Mouse (Mus musculus): ENCODE measurements around the gene Fto.

Fto gene

DNA sequence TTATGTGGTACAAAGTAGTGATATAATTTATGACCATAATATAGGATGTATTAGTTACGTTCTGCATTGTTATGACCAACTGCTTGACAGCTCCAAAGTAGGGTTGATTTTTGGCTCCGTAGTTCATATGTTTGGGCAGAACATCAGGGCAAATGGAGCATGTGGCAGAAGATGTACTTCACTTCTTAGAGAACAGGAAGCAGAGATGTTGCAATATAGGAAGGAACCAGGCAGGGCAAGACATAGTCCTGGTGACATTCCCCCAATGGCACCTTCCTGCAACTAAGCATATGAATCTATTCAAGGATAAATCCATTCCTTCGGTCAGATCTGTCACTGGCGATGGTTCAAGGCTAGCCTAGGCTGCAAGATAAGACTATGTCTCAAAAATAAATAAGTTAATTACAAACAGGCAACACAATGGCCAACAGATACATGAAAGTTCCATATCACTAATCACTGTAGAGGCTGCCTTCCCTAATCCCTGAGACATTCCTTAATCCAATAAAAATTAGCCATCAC, 44.2 kb downstream of the Fto start:
- no peak for DNase-seq (ENCODE audit: low read depth, low spot score)

DNA sequence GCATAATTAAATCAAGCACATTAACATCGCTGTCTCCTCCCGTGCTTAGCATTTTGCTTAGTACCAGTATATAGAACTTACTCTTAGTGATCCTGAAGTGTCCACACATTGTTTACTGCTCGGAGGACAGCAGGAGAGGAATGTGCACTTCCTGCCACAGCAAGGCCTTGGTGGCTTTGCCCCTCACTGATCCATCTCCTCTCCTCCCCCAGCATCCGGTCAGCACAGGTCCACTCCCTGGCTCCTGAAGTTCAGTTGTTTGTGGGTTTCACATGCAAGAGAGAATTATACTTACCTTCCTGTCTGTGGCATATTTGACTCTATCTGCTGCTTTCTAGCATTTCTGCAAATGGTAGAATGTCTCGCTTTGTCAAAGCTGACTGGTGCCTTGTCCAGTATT, 44.7 kb downstream of the Fto start:
- no peak for DNase-seq (ENCODE audit: low read depth, low spot score)

DNA sequence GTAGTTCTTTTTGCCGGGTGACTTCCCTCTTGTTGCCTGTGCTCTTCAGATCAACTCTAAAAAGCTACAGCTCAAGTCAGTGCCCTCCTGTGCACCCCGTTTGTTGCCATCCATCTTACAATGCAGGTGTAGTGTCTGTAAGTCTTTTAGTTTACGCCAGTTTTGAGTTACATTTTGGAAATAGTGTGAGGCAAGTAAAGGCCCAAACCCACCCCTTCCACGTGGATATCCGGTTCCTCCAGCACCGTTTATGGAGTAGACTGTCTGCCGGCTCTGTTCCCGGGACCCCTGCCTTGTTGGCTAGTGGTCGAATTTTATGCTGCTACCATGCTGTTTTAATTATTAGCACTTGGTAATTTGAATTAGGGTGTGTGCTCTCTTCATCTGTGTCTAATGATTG, 46.2 kb downstream of the Fto start:
- DNase-seq (ENCODE audit: low read depth, low spot score): no peak

- no peak for DNase-seq (ENCODE audit: low read depth, low spot score)
These were observed 47.5 kb downstream of the Fto start for GRCm38 (mm10) chr8:91360644-91361357.

- no peak for DNase-seq (ENCODE audit: low read depth, low spot score)
These were observed 50.0 kb downstream of the Fto start for GRCm38 (mm10) chr8:91363272-91363860.

- DNase-seq (ENCODE audit: low read depth, low spot score): no peak
These were observed 50.9 kb downstream of the Fto start for GRCm38 (mm10) chr8:91364216-91364615.

DNA sequence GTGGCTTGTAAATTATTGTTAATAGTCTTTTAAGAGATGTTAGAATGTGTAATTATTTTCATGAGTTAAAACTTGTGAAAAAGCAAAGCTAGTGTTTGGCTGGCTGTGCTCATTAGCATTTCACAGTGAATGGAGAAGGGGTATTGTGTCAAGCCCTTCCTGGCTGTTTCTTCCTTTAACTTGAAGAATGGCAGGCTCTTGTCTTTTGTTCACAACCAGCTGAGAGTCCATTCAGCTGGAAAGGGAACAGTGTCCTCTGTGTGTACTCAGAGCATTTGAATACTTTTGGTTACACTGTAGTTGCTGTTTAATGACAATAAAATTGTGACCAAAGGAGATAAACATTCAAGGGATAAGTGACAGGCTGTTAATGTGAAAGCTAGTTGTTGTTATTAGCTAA, 52.5 kb downstream of the Fto start:
- peak; percentile 89 for DNase-seq (ENCODE audit: low read depth, low spot score)

- no peak for DNase-seq (ENCODE audit: low read depth, low spot score)
These were observed 57.6 kb downstream of the Fto start for GRCm38 (mm10) chr8:91370899-91371298.

DNA sequence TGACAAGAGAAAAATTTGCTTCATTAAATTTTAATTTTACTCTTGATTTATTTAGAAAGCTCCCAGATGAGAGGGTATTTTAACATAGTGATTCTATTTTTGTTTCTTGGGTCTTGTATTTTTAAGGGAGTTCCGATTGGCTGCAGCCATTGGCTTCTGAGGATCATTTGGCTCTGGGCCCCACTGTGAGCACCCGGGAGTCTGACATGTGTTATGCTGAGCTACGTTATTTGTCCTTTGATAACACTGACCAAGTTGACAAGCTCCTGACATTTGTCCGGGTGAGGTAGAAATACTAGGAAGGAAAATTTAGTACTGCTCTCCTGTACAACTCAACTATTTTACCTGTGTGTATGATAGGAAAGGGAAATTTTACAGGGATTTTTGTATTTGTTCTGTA, 58.7 kb downstream of the Fto start:
- DNase-seq (ENCODE audit: low read depth, low spot score): no peak

- no peak for DNase-seq (ENCODE audit: low read depth, low spot score)
These were observed 59.7 kb downstream of the Fto start for GRCm38 (mm10) chr8:91372780-91373577.

DNA sequence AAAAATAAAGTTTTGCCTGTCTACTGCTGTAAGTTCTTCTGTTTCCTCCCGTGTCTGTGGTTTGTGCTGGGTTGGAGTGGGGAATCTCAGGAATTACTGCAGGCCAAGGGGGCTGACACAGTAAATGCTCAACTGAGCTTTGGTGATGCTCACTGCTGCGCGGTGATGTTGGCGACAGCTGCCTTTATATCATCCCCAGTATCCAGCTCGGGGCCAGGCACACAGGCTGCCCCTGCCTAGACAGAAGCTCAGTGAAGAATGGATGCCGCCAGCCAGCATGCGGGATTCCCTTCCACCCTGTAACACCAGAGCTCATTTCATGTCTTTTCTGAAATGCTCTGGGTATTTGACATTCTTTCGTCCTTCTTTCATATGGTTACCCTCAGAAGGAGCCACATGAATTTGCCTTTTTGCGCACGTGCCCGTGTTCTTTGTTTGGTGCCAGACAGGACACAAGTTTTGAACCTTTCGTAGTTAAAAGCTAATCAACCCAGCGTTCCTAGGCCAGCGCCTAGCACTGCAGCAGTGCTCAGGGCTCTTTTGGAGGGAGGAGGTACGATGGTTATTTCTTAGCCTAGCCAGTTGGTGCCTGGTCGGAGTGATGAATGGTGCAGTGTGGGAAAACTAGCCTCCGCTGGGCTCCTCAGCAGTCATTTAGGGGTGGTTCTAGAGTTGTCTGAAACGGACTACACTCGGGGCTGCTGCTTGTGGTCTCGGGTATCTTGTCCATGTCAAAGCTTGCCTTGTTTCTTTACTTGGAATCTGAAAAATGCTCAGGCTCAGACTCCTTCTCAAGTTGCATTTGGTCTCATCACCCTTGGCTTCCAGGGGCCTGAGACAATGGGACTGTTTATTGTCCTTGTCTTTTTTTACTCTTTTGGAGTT, 62.0 kb downstream of the Fto start:
- no peak for DNase-seq (ENCODE audit: low read depth, low spot score)

DNA sequence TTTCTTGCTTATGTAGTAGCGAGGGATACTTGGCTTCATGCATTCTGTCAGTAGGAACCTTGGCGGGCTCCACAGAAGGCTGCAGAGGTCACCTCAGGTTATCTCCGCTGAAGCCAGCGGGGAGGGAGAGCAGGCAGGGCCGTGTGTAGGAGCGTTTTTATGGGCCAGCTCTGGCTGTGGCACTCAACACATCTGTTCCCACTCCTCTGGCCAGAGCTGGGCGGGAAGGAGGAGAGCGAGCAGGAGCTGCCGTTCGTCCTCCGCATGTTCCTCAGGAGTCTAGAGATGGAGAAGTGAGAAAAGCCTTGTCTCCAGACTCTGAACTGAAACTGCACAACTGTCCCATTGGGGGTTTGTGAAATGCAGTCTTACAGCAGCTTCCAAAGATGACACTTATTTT, 63.5 kb downstream of the Fto start:
- DNase-seq (ENCODE audit: low read depth, low spot score): no peak

DNA sequence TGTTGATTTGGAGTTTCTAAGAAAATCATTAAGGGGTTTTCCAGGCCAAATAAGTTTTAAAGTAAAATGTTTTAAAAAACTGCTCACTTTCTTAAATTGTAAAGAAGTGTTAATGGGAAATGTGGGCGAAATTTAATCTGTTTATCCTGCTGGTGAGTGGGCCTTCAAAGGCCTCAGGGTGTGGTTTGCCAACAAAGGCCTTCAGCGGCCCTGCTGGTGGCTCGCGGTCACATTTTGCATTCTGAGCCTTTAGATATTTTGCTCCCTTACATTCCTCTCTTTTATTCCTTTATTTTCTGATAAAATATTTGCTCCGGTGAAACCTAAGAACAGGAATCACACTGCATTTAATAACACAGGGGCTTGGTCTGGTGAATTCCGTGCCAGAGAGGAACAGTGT, 64.0 kb downstream of the Fto start:
- DNase-seq (ENCODE audit: low read depth, low spot score): no peak

- peak; percentile 60 for DNase-seq (ENCODE audit: low read depth, low spot score)
These were observed 65.6 kb downstream of the Fto start for GRCm38 (mm10) chr8:91378846-91379499.

DNA sequence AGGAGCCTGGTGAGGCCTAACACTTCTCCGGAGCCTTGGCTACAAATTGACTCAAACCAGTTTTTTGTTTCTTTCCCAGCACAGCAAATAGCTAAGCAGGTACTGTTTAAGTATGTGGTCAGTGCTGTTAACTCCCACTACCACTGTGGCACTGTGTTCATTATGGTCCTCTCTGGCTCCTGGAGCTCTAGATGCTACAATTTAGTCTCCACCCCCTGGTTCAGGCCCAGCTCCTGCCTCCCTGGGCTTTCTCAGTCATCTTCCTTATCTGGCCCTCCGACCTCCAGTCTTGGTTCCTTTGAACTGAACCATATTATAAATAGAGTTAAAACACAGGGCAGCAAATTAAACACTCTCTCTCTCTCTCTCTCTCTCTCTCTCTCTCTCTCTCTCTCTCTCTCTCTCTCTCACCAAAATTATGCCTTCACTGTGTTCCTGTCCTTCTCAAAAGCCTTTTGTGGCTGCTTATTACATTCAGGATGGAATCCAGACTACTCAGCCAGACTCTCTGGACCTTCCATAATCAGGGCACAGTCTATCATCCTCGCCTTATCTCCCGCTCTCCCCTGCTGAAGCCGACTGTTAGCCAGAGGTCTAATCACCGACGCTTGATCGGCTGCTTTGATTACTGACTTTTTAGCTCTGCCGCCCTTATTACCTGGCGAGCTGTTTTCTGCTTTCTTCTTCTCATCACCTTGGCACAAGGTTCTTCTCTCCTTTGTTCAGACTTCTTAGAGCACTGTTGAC, 67.6 kb downstream of the Fto start:
- no peak for DNase-seq (ENCODE audit: low read depth, low spot score)

GRCm38 (mm10) chr8:91381543-91382106, 68.3 kb downstream of the Fto start:
- DNase-seq (ENCODE audit: low read depth, low spot score): no peak

GRCm38 (mm10) chr8:91383210-91383609, 69.9 kb downstream of the Fto start:
- no peak for DNase-seq (ENCODE audit: low read depth, low spot score)

DNA sequence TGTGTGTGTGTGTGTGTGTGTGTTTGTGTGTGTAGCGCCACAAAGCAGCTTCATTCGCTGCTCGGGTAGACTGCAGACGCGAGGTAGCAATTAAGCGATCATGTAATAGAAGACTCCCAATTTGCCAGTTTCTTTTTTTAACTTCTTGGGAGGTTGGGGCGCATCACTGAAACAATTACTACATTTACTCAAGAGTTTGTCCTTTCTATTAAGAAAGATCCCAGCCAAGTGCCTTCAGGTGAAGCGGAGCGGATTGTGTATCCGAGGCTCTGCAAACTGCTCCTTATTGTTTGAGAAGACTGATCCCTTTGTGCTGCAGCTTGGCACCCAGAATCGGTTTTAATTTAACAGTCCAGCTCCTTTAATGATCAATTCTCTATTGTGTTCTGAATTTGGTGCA, 70.5 kb downstream of the Fto start:
- no peak for DNase-seq (ENCODE audit: low read depth, low spot score)

GRCm38 (mm10) chr8:91384389-91384788, 71.1 kb downstream of the Fto start:
- no peak for DNase-seq (ENCODE audit: low read depth, low spot score)

DNA sequence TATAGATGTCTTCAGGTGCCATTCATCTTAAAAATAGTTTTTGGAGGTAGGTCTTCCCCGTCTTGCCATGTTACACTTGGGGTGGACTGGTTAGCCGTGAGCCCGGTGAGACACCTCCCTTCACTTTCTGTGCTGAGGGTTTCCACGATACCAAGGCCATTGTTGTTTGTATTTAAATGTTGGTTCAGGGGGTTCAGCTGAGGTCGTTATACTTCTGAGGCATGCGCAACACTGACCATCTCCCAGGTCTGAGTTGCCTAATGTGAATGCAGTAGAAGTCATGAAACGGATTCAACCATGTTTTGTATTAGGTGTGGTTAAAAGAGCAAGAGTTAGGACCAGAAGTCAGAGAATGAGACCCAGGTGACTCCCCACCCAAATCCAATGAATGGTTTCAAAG, 72.5 kb downstream of the Fto start:
- DNase-seq (ENCODE audit: low read depth, low spot score): no peak

Data from R1 (cell line).